Mouse (Mus musculus): ENCODE data around the gene Coq5.

GRCm38 (mm10) chr5:115327610-115328548 lies 48.4 kb downstream of the Coq5 start:
- TF ChIP-seq CTCF (IDR thresholded peaks at IDR 0.05) = no peak
- no peak for TF ChIP-seq EP300 (IDR thresholded peaks at IDR 0.05)

All from lung, postnatal 0 days (tissue).